Comparison of ENCODE assay signal across 8 mouse cellular contexts in genomic region chr6:34292882-34293487, GRCm38 (mm10). TPM values are rescaled to one million over a fixed set of nuclear protein-coding genes. Genes with fewer than 3 reads are reported as not detected.
A peak's percentile ranks its signal among the peaks of the same experiment; 100 is the strongest.
DNase-seq lines count a peak whose midpoint lies in the region; ATAC-seq and TF ChIP-seq lines count a peak whose summit lies in the region.

No protein-coding gene starts in this region.

- no peak overlapping the region for H3K4me3 ChIP-seq in forebrain, embryonic 14.5 days (ENCODE audit: low read depth, low read length)
- no peak overlapping the region for H3K4me3 ChIP-seq in lung, embryonic 14.5 days (ENCODE audit: low read depth, low read length)

- no peaks in the 10 kb centered on the region for H3K4me1 ChIP-seq in forebrain, embryonic 14.5 days (ENCODE audit: control insufficient read depth, insufficient read depth, low read length)
- H3K4me1 ChIP-seq in lung, embryonic 14.5 days (ENCODE audit: insufficient read depth): no peaks in the 10 kb centered on the region

- H3K36me3 ChIP-seq in forebrain, embryonic 14.5 days (ENCODE audit: control insufficient read depth, insufficient read depth, low read length): no peaks in the 10 kb centered on the region
- no peaks in the 10 kb centered on the region for H3K36me3 ChIP-seq in lung, embryonic 14.5 days (ENCODE audit: insufficient read depth)

- no peaks in the 10 kb centered on the region for H3K27me3 ChIP-seq in forebrain, embryonic 14.5 days (replicated peaks; ENCODE audit: control insufficient read depth, insufficient read depth, low read length)
- no peaks in the 10 kb centered on the region for H3K27me3 ChIP-seq in lung, embryonic 14.5 days (ENCODE audit: insufficient read depth, low read length)

- intact Hi-C loops in heart, postnatal 10 days (cut with DNase I): loop anchor here (1.0 to 2.0 kb wide), 4 partner anchors 24 to 155 kb away; partner anchors contain the start of gene Akr1b3

- DNase-seq in adrenal gland, postnatal 36 days: peak; percentile 81 to 85
- peak; percentile 92 for DNase-seq in forebrain, embryonic 14.5 days (ENCODE audit: low spot score)
- peak; percentile 85 to 89 for DNase-seq in heart, postnatal 10 days
- peak; percentile 58 to 81 for DNase-seq in kidney, postnatal 36 days
- peak; percentile 91 for DNase-seq in lung, embryonic 14.5 days
- peak; percentile 59 for DNase-seq in ovary, adult 18-20 months (ENCODE audit: low spot score)
- DNase-seq in thymus, adult 18-20 months: peak; percentile 53 to 64

- H3K9ac ChIP-seq in forebrain, embryonic 14.5 days (ENCODE audit: low read length): no peak overlapping the region
- H3K9ac ChIP-seq in lung, embryonic 14.5 days: no peak overlapping the region

- no peak overlapping the region for H3K4me2 ChIP-seq in forebrain, embryonic 14.5 days (ENCODE audit: low read length)
- 0 out of 2 replicates have a peak overlapping the region, but pooled peaks have one; percentile 23 for H3K4me2 ChIP-seq in lung, embryonic 14.5 days

- peak; percentile 99 for ATAC-seq in CD4-positive, CD25-positive, alpha-beta regulatory T cell, adult 4 months
- ATAC-seq in forebrain, embryonic 14.5 days: peak; percentile 98
- ATAC-seq in lung, embryonic 14.5 days (ENCODE audit: insufficient read depth): peak; percentile 95

- peak; percentile 95 for TF ChIP-seq CTCF in lung, embryonic 14.5 days (IDR thresholded peaks at IDR 0.05; ENCODE audit: low read depth)

- no peaks in the 10 kb centered on the region for H3K9me3 ChIP-seq in forebrain, embryonic 14.5 days (replicated peaks; ENCODE audit: control insufficient read depth, low read length)
- H3K9me3 ChIP-seq in lung, embryonic 14.5 days (ENCODE audit: low read depth, low read length): no peaks in the 10 kb centered on the region

- WGBS in forebrain, embryonic 14.5 days: 32% methylated on average over 9 of the region's 9 CpGs
- WGBS in lung, embryonic 14.5 days: 30% methylated on average over 9 of the region's 9 CpGs

- H3K27ac ChIP-seq in forebrain, embryonic 14.5 days (ENCODE audit: low read depth, low read length): no peak overlapping the region
- no peak overlapping the region for H3K27ac ChIP-seq in lung, embryonic 14.5 days (ENCODE audit: low read depth)

RNA-seq across cellular contexts. Expression of gene Akr1b3, which starts 24.3 kb away (rescaled TPM):
- polyA plus RNA-seq in CD4-positive, CD25-positive, alpha-beta regulatory T cell, adult 4 months (2017; shearing (Covaris generic)): 100 to 1,000 TPM; 382 to 479 TPM
- 100 to 1,000 TPM; 324 to 405 TPM for total RNA-seq in adrenal gland, postnatal 36 days (2021)
- 117 and 134 TPM in 2 replicates for polyA plus RNA-seq in forebrain, embryonic 14.5 days (2014; fragmentation: Nextera tagmentation; extraction: Ambion mirVana)
- total RNA-seq in heart, postnatal 10 days (2021): 100 to 1,000 TPM; 196 to 211 TPM
- polyA plus RNA-seq in lung, embryonic 14.5 days (2014; fragmentation: Nextera tagmentation; extraction: Ambion mirVana): 165 and 170 TPM in 2 replicates
